ENCODE assay signal across 8 mouse cellular contexts in genomic region chr1:157086097-157086994, GRCm38 (mm10). TPM values are rescaled to one million over a fixed set of nuclear protein-coding genes. Genes with fewer than 3 reads are reported as not detected.
DNase-seq lines count a peak whose midpoint lies in the region; ATAC-seq and TF ChIP-seq lines count a peak whose summit lies in the region.

No protein-coding gene starts in this region.

- H3K9me3 ChIP-seq in forebrain, embryonic 12.5 days: no peaks in the 10 kb centered on the region
- no peaks in the 10 kb centered on the region for H3K9me3 ChIP-seq in lung, embryonic 14.5 days (ENCODE audit: low read depth, low read length)
- H3K9me3 ChIP-seq in neural tube, embryonic 15.5 days (replicated peaks): no peaks in the 10 kb centered on the region

- H3K27ac ChIP-seq in forebrain, embryonic 12.5 days: peak overlapping the region; percentile 25; the same call in 1 of the 2 replicates
- H3K27ac ChIP-seq in layer of hippocampus, adult 2 months: no peak overlapping the region; the same call in 1 of the 2 replicates
- no peak overlapping the region for H3K27ac ChIP-seq in lung, embryonic 14.5 days (ENCODE audit: low read depth)
- H3K27ac ChIP-seq in neural tube, embryonic 15.5 days (replicated peaks): 0 out of 2 replicates have a peak overlapping the region, but pooled peaks have one; percentile 9

- H3K4me3 ChIP-seq in forebrain, embryonic 12.5 days (replicated peaks): peak overlapping the region; percentile 39
- H3K4me3 ChIP-seq in layer of hippocampus, adult 2 months: peak overlapping the region; percentile 52
- peak overlapping the region; percentile 32 for H3K4me3 ChIP-seq in lung, embryonic 14.5 days (ENCODE audit: low read depth, low read length)
- H3K4me3 ChIP-seq in neural tube, embryonic 15.5 days (replicated peaks): peak overlapping the region; percentile 38

- peak overlapping the region; percentile 56 for H3K9ac ChIP-seq in forebrain, embryonic 12.5 days
- H3K9ac ChIP-seq in lung, embryonic 14.5 days: peak overlapping the region; percentile 50
- H3K9ac ChIP-seq in neural tube, embryonic 15.5 days (replicated peaks): peak overlapping the region; percentile 40

- no peaks in the 10 kb centered on the region for H3K36me3 ChIP-seq in forebrain, embryonic 12.5 days (replicated peaks)
- no peaks in the 10 kb centered on the region for H3K36me3 ChIP-seq in lung, embryonic 14.5 days (ENCODE audit: insufficient read depth)
- H3K36me3 ChIP-seq in neural tube, embryonic 15.5 days: no peaks in the 10 kb centered on the region

- 10% methylated on average over 25 of the region's 25 CpGs for WGBS in forebrain, embryonic 12.5 days
- WGBS in lung, embryonic 14.5 days: 7% methylated on average over 25 of the region's 25 CpGs
- WGBS in neural tube, embryonic 15.5 days: 11% methylated on average over 25 of the region's 25 CpGs

- ATAC-seq in forebrain, embryonic 12.5 days (ENCODE audit: low FRiP score): peak; percentile 73
- ATAC-seq in lung, embryonic 14.5 days (ENCODE audit: insufficient read depth): peak; percentile 70
- ATAC-seq in neural tube, embryonic 15.5 days (ENCODE audit: low FRiP score): peak; percentile 71

- peak; percentile 62 for DNase-seq in Muller cell, postnatal 12 days (ENCODE audit: inconsistent ontology term)
- DNase-seq in c-Kit-positive CD71-positive TER-119-negative erythroid progenitor cells, embryonic 14.5 days (ENCODE audit: low read depth): peak; percentile 22
- DNase-seq in heart, postnatal 36 days: peak; percentile 71 to 78
- DNase-seq in layer of hippocampus, adult 2 months (ENCODE audit: low spot score in 2 of 2): peak; percentile 33 to 75
- peak; percentile 91 for DNase-seq in lung, embryonic 14.5 days
- DNase-seq in thymus, postnatal 25 days: peak; percentile 44

- peak; percentile 89 for TF ChIP-seq CTCF in layer of hippocampus, adult 2 months (conservative IDR thresholded peaks at IDR 0.05)
- TF ChIP-seq CTCF in lung, embryonic 14.5 days (IDR thresholded peaks at IDR 0.05; ENCODE audit: low read depth): peak; percentile 88

- intact Hi-C loops in heart, postnatal 36 days (cut with DNase I): loop anchor here (2.0 kb wide), 2 partner anchors 194 to 372 kb away; partner anchors contain the start of gene Cryzl2

- peaks cover 3% of the 10 kb centered on the region; the same call in 1 of the 2 replicates for H3K27me3 ChIP-seq in forebrain, embryonic 12.5 days
- H3K27me3 ChIP-seq in lung, embryonic 14.5 days (ENCODE audit: insufficient read depth, low read length): no peaks in the 10 kb centered on the region
- no peaks in the 10 kb centered on the region for H3K27me3 ChIP-seq in neural tube, embryonic 15.5 days (replicated peaks)

- peaks cover 18% of the 10 kb centered on the region for H3K4me1 ChIP-seq in forebrain, embryonic 12.5 days
- no peaks in the 10 kb centered on the region for H3K4me1 ChIP-seq in lung, embryonic 14.5 days (ENCODE audit: insufficient read depth)
- peaks cover 13% of the 10 kb centered on the region for H3K4me1 ChIP-seq in neural tube, embryonic 15.5 days

- H3K4me2 ChIP-seq in forebrain, embryonic 12.5 days: peak overlapping the region; percentile 58
- H3K4me2 ChIP-seq in lung, embryonic 14.5 days: peak overlapping the region; percentile 62
- H3K4me2 ChIP-seq in neural tube, embryonic 15.5 days: peak overlapping the region; percentile 65

RNA-seq across cellular contexts. Expression of gene Tex35, which starts 22.1 kb away (rescaled TPM):
- not detected in 2 replicates for polyA plus RNA-seq in forebrain, embryonic 12.5 days (2016; fragmentation: Nextera tagmentation; extraction: Ambion mirVana)
- total RNA-seq in heart, postnatal 36 days (2021): not detected
- not detected for total RNA-seq in layer of hippocampus, adult 2 months (2021)
- not detected in 2 replicates for polyA plus RNA-seq in lung, embryonic 14.5 days (2014; fragmentation: Nextera tagmentation; extraction: Ambion mirVana)
- not detected in 2 replicates for polyA plus RNA-seq in neural tube, embryonic 15.5 days (2015; fragmentation: Nextera tagmentation; extraction: Ambion mirVana)

Comparison
In these comparisons a context has a peak if more than half of its experiments do, and no peak if none do; other contexts are left out.
1. DNase-seq: peak in every context shown above with its lines; median percentile 91 in lung, embryonic 14.5 days; 74 in heart, postnatal 36 days; 62 in Muller cell, postnatal 12 days; 54 in layer of hippocampus, adult 2 months; 44 in thymus, postnatal 25 days; 22 in c-Kit-positive CD71-positive TER-119-negative erythroid progenitor cells, embryonic 14.5 days.
2. H3K27ac ChIP-seq: peak in forebrain, embryonic 12.5 days (single experiment) and neural tube, embryonic 15.5 days (single experiment); none in layer of hippocampus, adult 2 months (single experiment) and lung, embryonic 14.5 days (single experiment).
3. Peak in every context shown above with its lines, with median percentiles within 50 percentile points of each other: ATAC-seq, H3K4me2 ChIP-seq, H3K4me3 ChIP-seq and H3K9ac ChIP-seq.